Mouse (Mus musculus): ENCODE data around the gene Meioc.

The Meioc gene

GRCm38 (mm10) chr11:102663416-102663815 is at the start of gene Meioc:
TSS of gene Meioc (plus strand) at chr11:102663716.
- no peak for DNase-seq (ENCODE audit: low spot score)

- no peak for DNase-seq (ENCODE audit: low spot score)
These were observed 44.1 kb upstream of the Meioc start for GRCm38 (mm10) chr11:102619449-102619848.

- no peak for DNase-seq (ENCODE audit: low spot score)
These were observed 39.4 kb upstream of the Meioc start for GRCm38 (mm10) chr11:102623876-102624789.

GRCm38 (mm10) chr11:102624888-102625407 is 38.6 kb upstream of the Meioc start:
- no peak for DNase-seq (ENCODE audit: low spot score)

- DNase-seq (ENCODE audit: low spot score), result no peak
These were observed 36.2 kb upstream of the Meioc start for GRCm38 (mm10) chr11:102627171-102627931.

GRCm38 (mm10) chr11:102628529-102628928 is 35.0 kb upstream of the Meioc start:
- DNase-seq (ENCODE audit: low spot score), result no peak

GRCm38 (mm10) chr11:102629375-102629774 is 34.1 kb upstream of the Meioc start:
- DNase-seq (ENCODE audit: low spot score), result no peak

- no peak for DNase-seq (ENCODE audit: low spot score)
These were observed 32.8 kb upstream of the Meioc start for GRCm38 (mm10) chr11:102630731-102631130.

- no peak for DNase-seq (ENCODE audit: low spot score)
These were observed 32.3 kb upstream of the Meioc start for GRCm38 (mm10) chr11:102631203-102631602.

GRCm38 (mm10) chr11:102632725-102633124 is 30.8 kb upstream of the Meioc start:
- no peak for DNase-seq (ENCODE audit: low spot score)

GRCm38 (mm10) chr11:102633379-102633778 is 30.1 kb upstream of the Meioc start:
- DNase-seq (ENCODE audit: low spot score), result no peak

GRCm38 (mm10) chr11:102636887-102637286 is 26.6 kb upstream of the Meioc start:
- peak; percentile 24 for DNase-seq (ENCODE audit: low spot score)

GRCm38 (mm10) chr11:102643891-102644382 is 19.6 kb upstream of the Meioc start:
- DNase-seq (ENCODE audit: low spot score), result peak; percentile 20

- DNase-seq (ENCODE audit: low spot score), result no peak
These were observed 17.3 kb upstream of the Meioc start for GRCm38 (mm10) chr11:102646226-102646625.

GRCm38 (mm10) chr11:102647885-102648284 is 15.6 kb upstream of the Meioc start:
- no peak for DNase-seq (ENCODE audit: low spot score)

- peak; percentile 69 for DNase-seq (ENCODE audit: low spot score)
These were observed 12.1 kb upstream of the Meioc start for GRCm38 (mm10) chr11:102651381-102651780.

- DNase-seq (ENCODE audit: low spot score), result no peak
These were observed 10.7 kb upstream of the Meioc start for GRCm38 (mm10) chr11:102652844-102653243.

GRCm38 (mm10) chr11:102655888-102656287 is 7.6 kb upstream of the Meioc start:
- DNase-seq (ENCODE audit: low spot score), result no peak

GRCm38 (mm10) chr11:102656326-102656926 is 7.1 kb upstream of the Meioc start:
- DNase-seq (ENCODE audit: low spot score), result no peak

- DNase-seq (ENCODE audit: low spot score), result no peak
These were observed 6.6 kb upstream of the Meioc start for GRCm38 (mm10) chr11:102656931-102657330.

- no peak for DNase-seq (ENCODE audit: low spot score)
These were observed 1.6 kb downstream of the Meioc start for GRCm38 (mm10) chr11:102665151-102665550.
